Mouse (Mus musculus) thymus, postnatal 14 days (tissue): ENCODE results near the gene Fbxo39.
A peak's percentile ranks its signal among the peaks of the same experiment; 100 is the strongest.

Experiments
- DNase-seq: peaks from one replicate; pipeline ENCODE4 v3.0.0; 2021

Fbxo39 gene

GRCm38 (mm10) chr11:72314151-72314895, at the start of gene Fbxo39:
Fbxo39 (plus strand) TSS chr11:72314444.
- DNase-seq: no peak

- no peak for DNase-seq
Measured at GRCm38 (mm10) chr11:72265483-72265882, 48.8 kb upstream of the Fbxo39 start.

- peak; percentile 72 for DNase-seq
Measured at GRCm38 (mm10) chr11:72266207-72266959, 47.9 kb upstream of the Fbxo39 start.

GRCm38 (mm10) chr11:72266960-72267560, 47.2 kb upstream of the Fbxo39 start, which contains the start of gene Slc13a5:
Slc13a5 (minus strand) TSS chr11:72267222.
- DNase-seq: peak; percentile 13

- no peak for DNase-seq
Measured at GRCm38 (mm10) chr11:72271761-72272160, 42.5 kb upstream of the Fbxo39 start.

- DNase-seq: no peak
Measured at GRCm38 (mm10) chr11:72273341-72273740, 40.9 kb upstream of the Fbxo39 start.

GRCm38 (mm10) chr11:72281143-72281851, 32.9 kb upstream of the Fbxo39 start:
- no peak for DNase-seq

GRCm38 (mm10) chr11:72281852-72282400, 32.3 kb upstream of the Fbxo39 start:
- DNase-seq: no peak

- DNase-seq: no peak
Measured at GRCm38 (mm10) chr11:72283486-72284224, 30.6 kb upstream of the Fbxo39 start.

- DNase-seq: no peak
Measured at GRCm38 (mm10) chr11:72284532-72285182, 29.6 kb upstream of the Fbxo39 start.

- no peak for DNase-seq
Measured at GRCm38 (mm10) chr11:72285971-72286480, 28.2 kb upstream of the Fbxo39 start.

GRCm38 (mm10) chr11:72286651-72287050, 27.6 kb upstream of the Fbxo39 start:
- DNase-seq: no peak

GRCm38 (mm10) chr11:72287126-72287525, 27.1 kb upstream of the Fbxo39 start:
- no peak for DNase-seq

- no peak for DNase-seq
Measured at GRCm38 (mm10) chr11:72287543-72287942, 26.7 kb upstream of the Fbxo39 start.

- DNase-seq: no peak
Measured at GRCm38 (mm10) chr11:72293116-72293515, 21.1 kb upstream of the Fbxo39 start.

GRCm38 (mm10) chr11:72301334-72301733, 12.9 kb upstream of the Fbxo39 start, which contains the start of gene Xaf1:
Xaf1 (plus strand) TSS chr11:72301629.
- peak; percentile 48 for DNase-seq

- no peak for DNase-seq
Measured at GRCm38 (mm10) chr11:72302230-72302629, 12.0 kb upstream of the Fbxo39 start.

- DNase-seq: no peak
Measured at GRCm38 (mm10) chr11:72307461-72307860, 6.8 kb upstream of the Fbxo39 start.

GRCm38 (mm10) chr11:72308982-72309381, 5.3 kb upstream of the Fbxo39 start:
- no peak for DNase-seq

GRCm38 (mm10) chr11:72310491-72310890, 3.8 kb upstream of the Fbxo39 start:
- DNase-seq: no peak

GRCm38 (mm10) chr11:72311355-72312001, 2.8 kb upstream of the Fbxo39 start:
- no peak for DNase-seq
